Mouse (Mus musculus) liver, embryonic 13.5 days (tissue): ENCODE results near the gene Popdc3. TPM values are rescaled to one million over a fixed set of nuclear protein-coding genes. Genes with fewer than 3 reads are reported as not detected.
"Not testable (repeated sequence)": the region's sequence is repeated elsewhere in the genome, so short reads cannot be mapped to it uniquely, and the experiment has no call there.

Experiments
- ATAC-seq: fragments of 200-750 bp; cut with Nextera tagmentation; 2 replicates; pipeline ENCODE4 v1.8.0; 2017; ENCODE audit warnings: low read depth, mild to moderate bottlenecking, moderate number of reproducible peaks, moderate library complexity
- DNase-seq: peaks from one replicate; pipeline ENCODE4 v3.0.0; 2022
- H3K27ac ChIP-seq: fragments of 300-500 bp; sonication (generic); 2 replicates; pipeline ENCODE4 v1.5.1; 2015; ENCODE audit warnings: moderate library complexity, mild to moderate bottlenecking, inconsistent platforms
- H3K27me3 ChIP-seq: fragments of 300-500 bp; sonication (generic); 2 replicates; pipeline ENCODE4 v1.6.1; 2015; ENCODE audit warnings: mild to moderate bottlenecking, inconsistent platforms
- H3K36me3 ChIP-seq: fragments of 300-500 bp; sonication (generic); 2 replicates; pipeline ENCODE4 v1.6.1; 2015; ENCODE audit warnings: mild to moderate bottlenecking, inconsistent platforms
- H3K4me1 ChIP-seq: fragments of 300-500 bp; sonication (generic); replicated peaks from 2 replicates; pipeline ENCODE4 v1.6.1; 2015; ENCODE audit warnings: inconsistent platforms
- H3K4me2 ChIP-seq: fragments of 300-500 bp; sonication (generic); 2 replicates; pipeline ENCODE4 v1.6.1; 2015; ENCODE audit warnings: inconsistent platforms, mild to moderate bottlenecking, moderate library complexity
- H3K4me3 ChIP-seq: fragments of 300-500 bp; sonication (generic); replicated peaks from 2 replicates; pipeline ENCODE4 v1.5.1; 2015; ENCODE audit warnings: mild to moderate bottlenecking, inconsistent platforms
- H3K9ac ChIP-seq: fragments of 300-500 bp; sonication (generic); 2 replicates; pipeline ENCODE4 v1.6.1; 2015; ENCODE audit warnings: mild to moderate bottlenecking, inconsistent platforms
- H3K9me3 ChIP-seq: fragments of 300-500 bp; sonication (generic); replicated peaks from 2 replicates; pipeline ENCODE4 v1.6.1; 2016; ENCODE audit warnings: inconsistent platforms
- WGBS: fragments of 180-500 bp; shearing (Covaris S2); methylation state at CpG from one replicate; pipeline ENCODE4 v1.1.7; 2015; ENCODE audit not compliant: insufficient replicate concordance; 5-methylcytosine and 5-hydroxymethylcytosine counted together
- polyA plus RNA-seq: library from polyadenylated mRNA; unstranded; fragments of >200 nt; fragmentation: Nextera tagmentation; extraction: Ambion mirVana; gene quantifications from 2 replicates; pipeline ENCODE4 v1.2.1, GENCODE M21; 2015

The Popdc3 gene
- polyA plus RNA-seq, 1 experiment from 2014 or later = 0.10 TPM

DNA sequence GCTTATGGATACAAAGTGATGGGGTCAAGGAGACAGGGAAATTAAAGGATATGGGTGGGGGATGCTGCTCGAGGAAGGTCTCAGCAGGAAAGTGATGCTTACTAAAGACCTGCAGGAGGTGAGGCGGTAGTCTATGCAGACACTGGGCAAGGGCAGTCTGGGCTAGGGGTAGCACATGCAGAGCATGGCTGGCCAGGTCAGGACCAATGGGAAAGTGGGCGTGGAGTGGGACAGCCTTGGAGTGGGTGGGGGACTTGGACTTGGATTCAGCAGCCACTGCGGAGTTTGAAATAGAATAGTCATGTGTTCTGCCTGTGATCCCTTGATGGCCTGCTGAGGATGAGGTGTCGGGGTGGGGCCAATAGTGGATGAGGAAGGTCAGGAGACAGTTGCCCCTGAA, 141.0 kb downstream of the Popdc3 start:
- ATAC-seq (no peak), DNase-seq (no peak)
- Histone ChIP-seq H3K36me3 (no peaks in the 10 kb centered on the region), H3K4me2 (no peak overlapping the region), H3K4me1 (no peaks in the 10 kb centered on the region), H3K27ac (no peak overlapping the region), H3K9me3 (no peaks in the 10 kb centered on the region), H3K9ac (no peak overlapping the region), H3K4me3 (no peak overlapping the region), H3K27me3 (no peaks in the 10 kb centered on the region)
- WGBS = 64% methylated on average over 5 of the region's 5 CpGs

DNA sequence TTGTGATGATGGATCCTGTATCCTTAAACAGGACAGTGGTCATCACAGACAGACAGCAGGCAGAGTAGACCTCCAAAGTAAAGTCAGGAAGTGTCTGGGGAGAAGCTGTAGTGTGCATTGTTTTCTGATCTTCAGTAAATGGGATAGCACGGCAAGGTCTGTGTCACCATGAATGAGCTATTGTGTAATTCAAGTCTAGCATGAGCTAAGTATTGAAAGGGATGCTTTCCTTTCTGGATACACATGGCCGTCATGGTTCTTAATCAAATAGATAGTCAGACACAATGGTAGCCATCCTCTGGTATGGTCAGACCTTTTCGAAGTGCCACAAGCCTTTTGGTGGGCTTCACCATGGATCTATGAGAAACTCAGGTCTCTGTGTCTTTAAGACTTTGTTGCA, 142.4 kb downstream of the Popdc3 start:
- Histone ChIP-seq H3K4me1 (no peaks in the 10 kb centered on the region), H3K9me3 (no peaks in the 10 kb centered on the region), H3K27ac (no peak overlapping the region), H3K4me2 (no peak overlapping the region), H3K4me3 (no peak overlapping the region), H3K9ac (no peak overlapping the region), H3K27me3 (no peaks in the 10 kb centered on the region), H3K36me3 (no peaks in the 10 kb centered on the region)
- DNase-seq = no peak
- ATAC-seq = no peak
- WGBS = 65% methylated on average over 3 of the region's 3 CpGs

DNA sequence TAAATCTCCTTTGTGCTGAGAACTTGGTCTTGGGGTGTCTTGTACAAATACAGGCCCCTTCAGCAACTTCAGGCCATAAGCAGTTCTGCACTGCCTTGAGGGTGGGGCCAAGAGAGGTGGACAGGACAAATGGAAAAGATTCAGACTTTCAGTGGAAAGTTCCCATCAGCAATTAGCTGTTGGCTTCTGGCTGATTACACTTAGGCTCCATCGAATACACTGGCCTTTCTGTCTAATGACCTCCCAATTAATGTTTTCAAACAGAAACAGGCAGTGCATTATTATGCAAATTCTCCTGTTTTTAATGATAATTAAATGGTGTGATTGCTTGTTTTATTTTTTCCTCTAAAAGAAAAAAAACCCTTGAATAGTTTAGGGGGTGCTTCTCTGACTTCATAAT, 146.3 kb downstream of the Popdc3 start:
- 46% methylated on average over 1 of the region's 1 CpGs for WGBS
- Histone ChIP-seq H3K9ac (no peak overlapping the region), H3K4me3 (no peak overlapping the region), H3K4me2 (no peak overlapping the region), H3K9me3 (no peaks in the 10 kb centered on the region), H3K27me3 (no peaks in the 10 kb centered on the region), H3K27ac (no peak overlapping the region), H3K36me3 (no peaks in the 10 kb centered on the region), H3K4me1 (no peaks in the 10 kb centered on the region)
- DNase-seq (no peak), ATAC-seq (no peak)

DNA sequence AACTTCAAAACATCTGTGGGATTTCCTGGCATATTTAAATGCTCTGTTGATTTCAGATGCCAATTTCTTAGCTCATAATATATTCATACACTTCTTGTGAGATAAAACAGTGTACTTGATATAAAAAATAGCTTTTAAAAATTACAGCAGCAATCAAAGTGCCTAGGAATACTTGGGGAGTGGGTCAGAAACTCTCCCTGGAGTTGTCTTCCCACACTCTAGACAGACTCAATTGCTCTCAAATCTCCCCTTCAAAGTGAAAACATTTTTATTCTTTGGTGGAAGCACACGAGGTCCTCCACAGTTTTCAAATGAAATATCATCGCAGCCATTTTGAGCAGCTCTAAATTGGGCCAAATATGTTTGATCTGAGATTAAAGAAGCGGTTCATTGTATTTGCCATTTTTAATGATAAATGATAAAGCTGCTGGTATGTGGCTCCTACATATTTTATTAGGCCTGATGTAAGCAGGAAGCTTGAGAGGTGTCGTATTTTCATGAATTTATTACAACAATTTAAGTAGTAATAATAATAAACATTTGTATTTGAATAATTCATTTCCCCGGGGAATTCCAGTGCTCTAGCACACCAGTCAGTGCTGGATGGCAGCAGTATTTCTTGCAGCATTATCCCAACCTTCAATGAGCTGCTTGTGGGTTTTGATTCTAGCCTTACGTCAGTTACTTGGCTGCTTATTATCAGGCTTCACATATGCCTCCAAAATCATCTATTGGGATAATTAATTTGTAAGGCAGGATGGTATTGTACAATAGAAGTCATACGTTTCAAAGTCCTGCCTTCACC, 150.5 kb downstream of the Popdc3 start:
- 64% methylated on average over 7 of the region's 7 CpGs for WGBS

DNA sequence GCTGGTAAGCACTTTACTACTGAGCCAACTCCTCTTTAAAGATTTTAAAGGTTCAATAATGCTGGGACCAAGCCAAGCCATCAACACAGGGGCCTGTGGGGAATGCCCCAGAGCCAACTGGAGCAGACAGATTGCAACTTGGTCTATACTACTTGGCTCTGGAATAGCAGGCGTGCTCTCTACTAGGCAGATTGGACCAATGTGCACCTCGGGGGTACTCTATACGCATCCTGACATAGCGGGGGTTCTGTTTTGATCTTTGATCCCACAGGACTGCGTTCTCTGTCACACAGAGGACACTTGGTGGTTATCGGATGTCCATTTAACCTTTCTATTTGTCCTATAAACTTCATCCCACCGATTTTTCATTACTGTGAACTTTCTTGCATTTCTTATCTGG, 157.0 kb downstream of the Popdc3 start:
- H3K9ac ChIP-seq = no peak overlapping the region
- no peak for ATAC-seq
- H3K27me3 ChIP-seq = peaks cover 48% of the 10 kb centered on the region
- no peaks in the 10 kb centered on the region for H3K36me3 ChIP-seq
- no peaks in the 10 kb centered on the region for H3K9me3 ChIP-seq
- peak overlapping the region; percentile 69; the same call in 1 of the 2 replicates for H3K4me2 ChIP-seq
- WGBS = 23% methylated on average over 7 of the region's 7 CpGs
- H3K27ac ChIP-seq = no peak overlapping the region
- H3K4me1 ChIP-seq = no peaks in the 10 kb centered on the region
- DNase-seq = no peak
- 0 out of 2 replicates have a peak overlapping the region, but pooled peaks have one; percentile 60 for H3K4me3 ChIP-seq

More for the DNA sequence above, 150.5 kb downstream of the Popdc3 start:
- Histone ChIP-seq H3K4me1 (no peaks in the 10 kb centered on the region), H3K27me3 (0 out of 2 replicates have a peak, but pooled peaks cover 4% of the 10 kb centered on the region), H3K4me2 (no peak overlapping the region), H3K4me3 (no peak overlapping the region), H3K36me3 (no peaks in the 10 kb centered on the region), H3K9ac (no peak overlapping the region), H3K27ac (no peak overlapping the region), H3K9me3 (no peaks in the 10 kb centered on the region)
- ATAC-seq = no peak
- no peak for DNase-seq

DNA sequence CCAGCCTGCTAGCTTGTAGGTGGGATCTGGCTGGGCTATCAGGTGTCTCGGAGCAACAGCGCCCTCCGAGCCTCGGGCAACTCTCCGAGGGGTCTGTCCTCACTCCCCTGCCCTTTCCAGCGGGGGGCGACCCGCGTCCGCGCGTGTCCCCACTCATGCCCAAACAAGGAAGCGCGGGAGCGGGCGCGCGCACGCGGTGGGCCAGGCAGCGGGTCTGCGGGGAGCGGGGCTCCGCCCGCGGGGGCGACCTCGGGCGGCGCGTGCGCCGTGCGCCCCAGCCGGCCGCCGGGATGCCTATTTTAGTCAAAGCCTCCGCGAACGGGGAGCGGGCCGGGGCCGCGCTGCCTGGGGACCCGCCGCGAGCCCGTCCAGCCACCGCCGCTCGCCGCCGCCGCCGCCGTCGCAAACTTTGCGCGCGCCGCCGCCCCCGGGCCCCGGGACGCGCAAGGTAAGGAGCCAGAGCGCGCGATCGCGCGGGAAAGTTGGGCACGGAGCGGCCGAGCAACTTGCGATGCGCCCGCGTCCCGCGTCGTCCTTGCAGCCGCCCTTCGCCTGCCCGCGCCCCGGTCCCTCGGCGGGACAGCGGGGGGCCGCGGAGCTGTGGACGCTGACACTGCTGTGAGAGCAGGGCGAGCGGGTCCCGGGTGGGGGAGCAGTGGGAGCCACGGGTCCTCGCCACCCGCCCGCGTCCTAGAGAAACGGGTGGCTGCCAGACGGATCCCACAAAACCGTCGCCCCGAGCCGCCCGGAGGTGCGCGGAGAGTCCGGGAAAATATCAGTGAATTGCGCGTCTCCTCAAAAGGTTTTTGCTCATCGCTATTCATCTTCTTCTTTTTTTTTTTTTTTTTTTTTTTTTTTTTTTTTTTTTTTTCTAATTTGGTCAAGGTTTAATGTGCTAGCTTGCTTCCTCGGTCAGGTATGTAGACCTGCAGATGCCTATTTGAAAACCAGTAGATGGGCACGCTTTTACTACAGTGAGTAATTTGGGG, 157.8 kb downstream of the Popdc3 start, which contains the start of gene Bves:
Bves (plus strand) TSS at position 339 of the 989 bp plus-strand sequence.
- H3K27ac ChIP-seq = no peak within 1 kb of the TSS
- ATAC-seq (no peak), DNase-seq (no peak)
- H3K4me2 ChIP-seq = peak within 1 kb of the TSS; percentile 69
- H3K9me3 ChIP-seq = no peaks in the 10 kb centered on the region
- 1% methylated on average over 115 of the region's 116 CpGs for WGBS
- no peaks in the 10 kb centered on the region for H3K4me1 ChIP-seq
- H3K36me3 ChIP-seq = no peaks in the 10 kb centered on the region
- peaks cover 48% of the 10 kb centered on the region for H3K27me3 ChIP-seq
- H3K9ac ChIP-seq = no peak within 1 kb of the TSS
- peak within 1 kb of the TSS; percentile 60 for H3K4me3 ChIP-seq

DNA sequence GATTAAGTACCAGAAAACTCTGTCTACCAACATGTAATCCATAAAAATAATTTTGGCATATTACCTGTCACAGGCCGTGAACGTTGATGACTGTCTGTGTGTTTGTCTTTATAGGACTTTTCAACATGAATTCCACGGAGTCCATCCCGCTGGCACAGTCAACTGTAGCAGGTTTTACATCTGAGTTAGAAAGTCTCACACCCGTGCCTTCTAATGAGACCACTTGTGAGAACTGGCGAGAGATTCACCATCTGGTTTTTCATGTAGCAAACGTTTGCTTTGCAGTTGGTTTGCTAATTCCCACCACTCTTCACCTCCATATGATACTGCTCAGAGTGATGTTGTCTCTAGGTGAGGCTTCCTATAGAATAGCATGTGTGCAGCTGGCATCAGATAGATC, 161.2 kb downstream of the Popdc3 start:
- H3K27ac ChIP-seq = no peak overlapping the region
- 65% methylated on average over 7 of the region's 7 CpGs for WGBS
- ATAC-seq (no peak), DNase-seq (no peak)
- no peaks in the 10 kb centered on the region for H3K9me3 ChIP-seq
- H3K36me3 ChIP-seq = no peaks in the 10 kb centered on the region
- peaks cover 36% of the 10 kb centered on the region for H3K27me3 ChIP-seq
- no peak overlapping the region for H3K4me2 ChIP-seq
- no peak overlapping the region for H3K9ac ChIP-seq
- H3K4me3 ChIP-seq = no peak overlapping the region
- no peaks in the 10 kb centered on the region for H3K4me1 ChIP-seq

DNA sequence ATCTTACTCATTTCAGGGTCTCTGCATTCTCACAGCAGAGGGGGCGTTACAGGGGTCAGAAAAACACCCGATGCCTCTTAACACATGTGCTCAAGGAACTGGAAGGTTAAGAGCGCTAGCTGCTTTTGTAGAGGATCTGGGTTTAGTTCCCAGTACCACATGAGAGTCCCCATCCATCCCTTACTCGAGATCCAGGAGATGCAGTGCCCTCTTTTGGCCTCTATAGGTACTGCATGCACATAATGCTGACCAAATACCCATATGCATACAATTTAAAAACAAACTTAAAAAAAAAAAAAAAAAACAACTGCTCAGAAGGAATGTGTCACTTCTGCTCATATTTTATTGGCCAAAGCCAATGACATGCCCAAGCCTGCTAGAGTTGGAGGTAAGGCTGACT, 166.5 kb downstream of the Popdc3 start:
- ATAC-seq (no peak), DNase-seq (no peak)
- Histone ChIP-seq H3K4me1 (no peaks in the 10 kb centered on the region), H3K36me3 (no peaks in the 10 kb centered on the region), H3K27ac (no peak overlapping the region), H3K9me3 (no peaks in the 10 kb centered on the region), H3K9ac (no peak overlapping the region), H3K4me2 (no peak overlapping the region), H3K27me3 (no peaks in the 10 kb centered on the region), H3K4me3 (no peak overlapping the region)
- 65% methylated on average over 4 of the region's 4 CpGs for WGBS

DNA sequence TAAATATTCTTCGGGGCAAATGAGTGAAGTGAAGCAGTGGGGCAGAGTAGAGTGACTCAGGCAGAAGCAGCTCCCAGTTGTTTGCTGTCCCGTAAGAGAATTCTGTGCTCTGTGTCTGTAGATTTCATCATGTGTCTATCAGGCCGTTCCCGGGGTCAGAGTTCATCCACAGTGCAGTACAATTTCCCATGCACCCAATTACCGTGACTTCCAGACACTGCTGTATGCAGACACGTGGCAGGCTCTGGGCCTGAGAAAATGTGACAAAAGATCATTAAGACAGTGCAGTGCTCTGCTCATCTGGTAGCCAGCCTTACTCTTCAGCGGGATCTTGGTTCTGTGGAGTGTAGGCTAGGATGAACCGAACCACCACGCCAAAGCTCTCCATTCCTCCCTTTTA, 167.3 kb downstream of the Popdc3 start:
- ATAC-seq (no peak), DNase-seq (no peak)
- no peaks in the 10 kb centered on the region for H3K27me3 ChIP-seq

DNA sequence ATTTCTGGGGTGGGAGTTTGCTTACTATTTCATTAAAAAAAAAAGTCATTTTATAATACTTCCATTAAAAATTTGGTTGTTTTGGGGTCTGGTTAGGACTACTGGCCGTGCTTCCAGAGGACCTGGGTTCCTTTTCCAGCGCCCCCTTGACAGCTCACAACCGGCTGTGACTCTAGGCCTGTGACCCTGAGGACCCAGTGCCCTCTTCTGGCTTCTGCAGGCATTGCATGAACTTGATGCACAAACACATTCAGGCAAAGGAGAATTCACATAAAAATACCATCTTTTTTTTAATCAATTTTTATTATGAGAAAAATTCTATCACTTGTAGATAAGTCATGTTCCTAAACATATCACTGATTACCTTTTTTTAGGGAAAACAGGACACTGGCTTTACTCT, 170.2 kb downstream of the Popdc3 start:
- 68% methylated on average over 3 of the region's 3 CpGs for WGBS
- ATAC-seq, H3K27ac ChIP-seq, H3K9me3 ChIP-seq, H3K27me3 ChIP-seq, H3K4me3 ChIP-seq, H3K36me3 ChIP-seq, H3K9ac ChIP-seq, DNase-seq, H3K4me1 ChIP-seq, H3K4me2 ChIP-seq: not testable (repeated sequence)

More for the DNA sequence above, 167.3 kb downstream of the Popdc3 start:
- Histone ChIP-seq H3K36me3 (no peaks in the 10 kb centered on the region), H3K9me3 (no peaks in the 10 kb centered on the region), H3K27ac (no peak overlapping the region), H3K4me1 (no peaks in the 10 kb centered on the region), H3K9ac (no peak overlapping the region), H3K4me2 (no peak overlapping the region), H3K4me3 (no peak overlapping the region)
- WGBS = 77% methylated on average over 9 of the region's 9 CpGs

DNA sequence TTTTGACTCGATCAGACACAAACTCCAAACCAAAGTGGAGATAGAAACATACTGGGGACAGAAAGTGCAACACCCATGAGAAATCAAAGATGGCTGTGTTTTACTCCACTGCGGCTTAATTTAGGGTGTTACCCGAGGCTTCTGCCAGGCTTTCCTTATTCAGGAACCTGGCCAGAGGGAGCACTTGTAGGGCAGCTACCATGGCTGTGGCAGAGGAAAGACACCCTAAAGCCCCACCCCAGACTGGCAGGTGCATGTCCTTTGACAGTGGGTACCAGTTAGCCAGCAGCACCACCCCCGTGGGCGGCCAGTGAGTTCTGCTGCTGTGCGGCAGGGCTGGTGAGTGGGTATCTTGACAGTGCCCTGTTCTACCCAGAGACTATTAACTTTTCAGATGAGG, 178.2 kb downstream of the Popdc3 start:
- Histone ChIP-seq H3K4me2 (no peak overlapping the region), H3K9me3 (no peaks in the 10 kb centered on the region), H3K4me1 (no peaks in the 10 kb centered on the region), H3K36me3 (no peaks in the 10 kb centered on the region), H3K4me3 (no peak overlapping the region), H3K27me3 (no peaks in the 10 kb centered on the region), H3K9ac (no peak overlapping the region), H3K27ac (no peak overlapping the region)
- ATAC-seq (no peak), DNase-seq (no peak)
- 72% methylated on average over 6 of the region's 6 CpGs for WGBS
